Mouse (Mus musculus): ENCODE measurements around the gene Rnf215.

DNA sequence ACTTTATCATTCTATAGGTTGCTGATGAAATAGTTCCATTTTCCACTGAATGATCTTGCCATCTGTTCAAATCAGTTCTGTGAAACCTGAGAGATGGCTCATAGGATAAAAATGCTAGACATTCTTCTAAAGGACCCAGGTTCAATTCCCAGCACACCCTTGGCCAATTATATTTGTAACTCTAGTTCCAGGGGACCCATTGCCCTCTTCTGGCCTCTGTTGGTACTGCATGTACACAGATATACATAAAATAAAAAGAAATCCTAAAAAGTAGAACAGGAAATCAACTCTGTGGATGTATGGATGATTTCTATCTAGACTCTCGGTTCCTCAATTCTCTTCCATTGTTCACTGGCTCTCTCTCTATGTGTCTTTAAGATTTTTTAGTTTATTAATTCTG is 7.9 kb upstream of the Rnf215 start:
- TF ChIP-seq CTCF (IDR thresholded peaks at IDR 0.05; ENCODE audit: low read depth) = peak; percentile 45
- no peak for TF ChIP-seq EP300 (IDR thresholded peaks at IDR 0.05; ENCODE audit: low read depth)
